In genomic region chr13:46776636-46777305, GRCm38 (mm10) we compare ENCODE assay signal across 10 mouse cellular contexts. TPM values are rescaled to one million over a fixed set of nuclear protein-coding genes. Genes with fewer than 3 reads are reported as not detected.
DNase-seq lines count a peak whose midpoint lies in the region.
"Had no signal": no experiment of that assay in that cellular context is flagged by ENCODE, and none has a peak within 500 bp of the region (broad histone marks: within the 10 kb centered on the region; RNA-seq: fewer than 3 reads in every experiment).

No protein-coding gene starts in this region.

- intact Hi-C loops in heart, postnatal 10 days (cut with DNase I): no loop called here

- DNase-seq in heart, postnatal 10 days: peak; percentile 39 to 40
- no peak for DNase-seq in heart, adult 11 months
- peak; percentile 27 for DNase-seq in urinary bladder, postnatal 25 days (ENCODE audit: low spot score)
- no peak for DNase-seq in urinary bladder, adult 18-20 months (ENCODE audit: low spot score in 2 of 2)
- DNase-seq in kidney, postnatal 25 days: peak; percentile 59 to 79
- DNase-seq in layer of hippocampus, postnatal 10 days (ENCODE audit: low spot score in 2 of 2): no peak
- DNase-seq in c-Kit-positive CD71-positive TER-119-positive erythroid progenitor cells, embryonic 14.5 days (ENCODE audit: low spot score): no peak
- no peak for DNase-seq in adrenal gland, postnatal 4 days (ENCODE audit: low spot score in 2 of 2)
- DNase-seq: layer of hippocampus, postnatal 36 days; thymus, adult 2 months had no signal

RNA-seq across cellular contexts. Expression of gene Nup153, which starts 49.0 kb away (rescaled TPM):
- total RNA-seq in heart, postnatal 10 days (2021): 10 to 100 TPM; 39.2 to 45.0 TPM
- 10 to 100 TPM; 53.2 to 56.4 TPM for total RNA-seq in layer of hippocampus, postnatal 10 days (2021)
- 10 to 100 TPM; 73.6 to 85.3 TPM for total RNA-seq in adrenal gland, postnatal 4 days (2021)

Comparison
In these comparisons a context has a peak if more than half of its experiments do, and no peak if none do; other contexts are left out.
1. DNase-seq: peak in heart, postnatal 10 days (2 of 2), urinary bladder, postnatal 25 days (single experiment) and kidney, postnatal 25 days (2 of 2); none in heart, adult 11 months (single experiment), urinary bladder, adult 18-20 months (0 of 2), layer of hippocampus, postnatal 10 days (0 of 2), c-Kit-positive CD71-positive TER-119-positive erythroid progenitor cells, embryonic 14.5 days (single experiment) and adrenal gland, postnatal 4 days (0 of 2).